Mouse (Mus musculus): ENCODE results near the gene Naa50. TPM values are rescaled to one million over a fixed set of nuclear protein-coding genes. Genes with fewer than 3 reads are reported as not detected.

The Naa50 gene
- polyA plus RNA-seq, 2 experiments: 19.1 to 40.6 TPM

- Histone ChIP-seq H3K4me1 (replicated peaks; ENCODE audit: control insufficient read depth in 2 of 2, insufficient read depth in 2 of 2, low read length in 1 of 2) (peaks cover 30 to 32% of the 10 kb centered on the region in 2 experiments), H3K9me3 (ENCODE audit: control insufficient read depth, low read length) (no peaks in the 10 kb centered on the region), H3K9ac (replicated peaks) (peak overlapping the region; percentile 90), H3K27me3 (ENCODE audit: control insufficient read depth, insufficient read depth, low read length) (no peaks in the 10 kb centered on the region), H3K36me3 (replicated peaks; ENCODE audit: control insufficient read depth, insufficient read depth, low read depth) (no peaks in the 10 kb centered on the region), H3K4me3 (ENCODE audit: insufficient read depth in 1 of 2, low read depth in 2 of 2, low read length in 2 of 2) (peak overlapping the region; percentile 83 to 96), H3K4me2 (ENCODE audit: low read depth) (peak overlapping the region; percentile 96), H3K27ac (peak overlapping the region; percentile 85)
- WGBS (ENCODE audit: insufficient replicate concordance): under 1% methylated on average over 26 of the region's 26 CpGs
- DNase-seq (ENCODE audit: low read depth in 3 of 3, low spot score in 3 of 3): peak; percentile 94 to 97 (median 96)
- peak; percentile 99 for ATAC-seq (ENCODE audit: insufficient read depth)
- TF ChIP-seq EP300 (IDR thresholded peaks at IDR 0.05; ENCODE audit: low read depth): no peak
- TF ChIP-seq CTCF (IDR thresholded peaks at IDR 0.05; ENCODE audit: low read depth): peak; percentile 65
These were observed 32.9 kb downstream of the Naa50 start for GRCm38 (mm10) chr16:44172297-44173154.

DNA sequence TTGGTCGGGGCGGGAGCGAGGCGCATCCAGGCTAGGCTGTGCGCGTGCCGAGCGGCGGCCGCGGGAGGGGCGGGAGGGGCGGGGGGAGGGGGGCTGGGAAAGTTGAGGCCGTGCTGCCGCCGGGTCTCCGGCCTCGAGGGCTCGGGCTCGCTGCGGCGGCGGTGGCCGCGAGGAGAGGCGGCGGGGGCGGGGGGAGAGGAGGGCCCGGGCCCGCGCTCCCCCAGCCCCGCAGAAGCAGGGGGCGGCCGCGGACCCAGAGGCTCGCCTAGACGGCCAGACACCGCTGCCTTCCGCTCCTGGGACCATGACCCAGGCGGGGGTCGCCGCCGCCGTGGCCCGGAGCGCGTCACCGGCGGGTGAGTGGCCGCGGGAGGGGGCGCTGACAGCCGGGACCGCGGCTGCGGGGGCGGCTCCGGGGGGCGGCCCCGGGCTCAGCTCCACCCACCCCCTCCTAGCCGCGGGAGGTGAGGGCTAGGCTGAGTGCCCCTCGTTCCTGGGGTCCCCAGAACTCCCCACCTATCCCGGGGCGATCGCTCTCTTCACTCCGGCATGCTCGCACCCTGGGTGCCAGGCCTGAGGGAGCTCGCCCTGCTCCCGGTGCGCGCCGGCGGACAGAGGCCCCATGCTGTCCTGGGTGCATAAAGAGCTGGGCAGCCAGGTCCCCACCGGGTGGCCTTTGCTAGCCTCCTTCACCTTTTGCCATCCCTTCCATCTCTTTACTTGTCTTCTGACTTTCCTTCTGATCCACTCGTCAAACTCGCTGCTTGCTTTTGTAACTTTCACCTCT lies 33.7 kb downstream of the Naa50 start, which contains the start of gene Usf3:
Usf3 (plus strand) TSS at position 92 of the 787 bp plus-strand sequence.
- Histone ChIP-seq H3K27me3 (ENCODE audit: control insufficient read depth, insufficient read depth, low read length) (no peaks in the 10 kb centered on the region), H3K4me2 (ENCODE audit: low read depth) (peak within 1 kb of the TSS; percentile 96), H3K27ac (peak within 1 kb of the TSS; percentile 85), H3K9me3 (ENCODE audit: control insufficient read depth, low read length) (no peaks in the 10 kb centered on the region), H3K4me1 (replicated peaks; ENCODE audit: control insufficient read depth in 2 of 2, insufficient read depth in 2 of 2, low read length in 1 of 2) (peaks cover 33 to 38% of the 10 kb centered on the region in 2 experiments), H3K9ac (replicated peaks) (peak within 1 kb of the TSS; percentile 90), H3K36me3 (replicated peaks; ENCODE audit: control insufficient read depth, insufficient read depth, low read depth) (no peaks in the 10 kb centered on the region), H3K4me3 (ENCODE audit: insufficient read depth in 1 of 2, low read depth in 2 of 2, low read length in 2 of 2) (peak within 1 kb of the TSS; percentile 83 to 96)
- TF ChIP-seq CTCF (IDR thresholded peaks at IDR 0.05; ENCODE audit: low read depth): no peak
- no peak for TF ChIP-seq EP300 (IDR thresholded peaks at IDR 0.05; ENCODE audit: low read depth)
- DNase-seq (ENCODE audit: low read depth in 3 of 3, low spot score in 3 of 3) (no peak), ATAC-seq (ENCODE audit: insufficient read depth) (peak; percentile 65)
- WGBS (ENCODE audit: insufficient replicate concordance): under 1% methylated on average over 50 of the region's 77 CpGs

DNA sequence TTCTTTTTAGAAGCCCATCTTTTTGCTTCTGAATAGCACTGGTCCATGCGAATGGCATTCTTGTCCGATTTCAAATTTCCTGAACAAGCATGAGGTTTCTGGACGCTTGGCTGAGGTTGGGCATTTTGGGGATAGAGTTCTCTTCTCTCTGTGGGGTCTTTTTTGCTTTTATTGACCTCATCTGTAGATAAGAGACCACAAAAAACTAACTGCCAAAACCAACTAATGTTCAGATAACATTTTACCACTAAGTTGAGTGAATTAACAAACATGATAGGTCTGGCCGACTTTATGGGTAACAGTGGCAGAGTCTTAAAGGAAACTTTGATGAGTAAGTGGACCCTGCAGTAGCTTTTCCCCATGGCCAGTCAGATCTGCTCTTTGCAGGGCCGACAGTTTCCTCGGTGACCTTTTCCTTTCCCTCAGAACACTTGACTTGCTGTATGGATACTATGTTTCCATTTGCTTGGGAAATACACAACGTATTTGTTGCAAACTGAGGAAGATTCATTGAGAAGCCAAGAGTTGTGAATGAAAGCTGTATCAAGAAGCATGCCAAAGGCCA lies 34.4 kb downstream of the Naa50 start:
- DNase-seq (ENCODE audit: low read depth in 3 of 3, low spot score in 3 of 3): no peak
- TF ChIP-seq CTCF (IDR thresholded peaks at IDR 0.05; ENCODE audit: low read depth) (no peak), EP300 (IDR thresholded peaks at IDR 0.05; ENCODE audit: low read depth) (no peak)
- Histone ChIP-seq H3K9me3 (ENCODE audit: control insufficient read depth, low read length) (no peaks in the 10 kb centered on the region), H3K4me1 (replicated peaks; ENCODE audit: control insufficient read depth in 2 of 2, insufficient read depth in 2 of 2, low read length in 1 of 2) (peaks cover 37 to 45% of the 10 kb centered on the region in 2 experiments), H3K4me2 (ENCODE audit: low read depth) (peak overlapping the region; percentile 78), H3K27me3 (ENCODE audit: control insufficient read depth, insufficient read depth, low read length) (no peaks in the 10 kb centered on the region), H3K9ac (replicated peaks) (peak overlapping the region; percentile 90), H3K4me3 (ENCODE audit: insufficient read depth in 1 of 2, low read depth in 2 of 2, low read length in 2 of 2) (peak overlapping the region; percentile 74 to 83), H3K27ac (peak overlapping the region; percentile 63), H3K36me3 (replicated peaks; ENCODE audit: control insufficient read depth, insufficient read depth, low read depth) (peaks cover 2% of the 10 kb centered on the region; the same call in 1 of the 2 replicates)
- no peak for ATAC-seq (ENCODE audit: insufficient read depth)
- 7% methylated on average over 7 of the region's 7 CpGs for WGBS (ENCODE audit: insufficient replicate concordance)

- Histone ChIP-seq H3K4me2 (ENCODE audit: low read depth) (peak overlapping the region; percentile 78), H3K9ac (replicated peaks) (peak overlapping the region; percentile 90), H3K4me3 (ENCODE audit: insufficient read depth in 1 of 2, low read depth in 2 of 2, low read length in 2 of 2) (peak overlapping the region; percentile 18 to 83), H3K36me3 (replicated peaks; ENCODE audit: control insufficient read depth, insufficient read depth, low read depth) (peaks cover 3% of the 10 kb centered on the region; the same call in 1 of the 2 replicates), H3K27me3 (ENCODE audit: control insufficient read depth, insufficient read depth, low read length) (no peaks in the 10 kb centered on the region), H3K27ac (peak overlapping the region; percentile 63), H3K4me1 (replicated peaks; ENCODE audit: control insufficient read depth in 2 of 2, insufficient read depth in 2 of 2, low read length in 1 of 2) (peaks cover 37 to 45% of the 10 kb centered on the region in 2 experiments), H3K9me3 (ENCODE audit: control insufficient read depth, low read length) (no peaks in the 10 kb centered on the region)
- whole genome bisulfite sequencing (ENCODE audit: insufficient replicate concordance): 0% methylated on average over 1 of the region's 1 CpGs
- no peak for DNase-seq (ENCODE audit: low read depth in 3 of 3, low spot score in 3 of 3)
- ATAC-seq (ENCODE audit: insufficient read depth): no peak
- TF ChIP-seq CTCF (IDR thresholded peaks at IDR 0.05; ENCODE audit: low read depth) (no peak), EP300 (IDR thresholded peaks at IDR 0.05; ENCODE audit: low read depth) (no peak)
These were observed 35.4 kb downstream of the Naa50 start for GRCm38 (mm10) chr16:44175001-44175400.

All from liver, embryonic 14.5 days (tissue).